Mouse (Mus musculus) spleen, adult 2 months (tissue): ENCODE measurements around the gene Ptpa. TPM values are rescaled to one million over a fixed set of nuclear protein-coding genes. Genes with fewer than 3 reads are reported as not detected.
A peak's percentile ranks its signal among the peaks of the same experiment; 100 is the strongest.

Source experiments
- DNase-seq, 2 experiments: peaks; one replicate each; pipeline versions ENCODE4 v3.0.0 to v3.0.0-alpha.2; 2012 to 2021; ENCODE audit warnings: low spot score in 2 of 2, low read depth in 1 of 2
- H3K27ac ChIP-seq: fragments of 200-500 bp; 2 replicates; pipeline ENCODE4 v1.5.1; 2012; ENCODE audit warnings: low read length, inconsistent platforms; ENCODE audit not compliant: insufficient read depth
- H3K27me3 ChIP-seq: fragments of 200-500 bp; 2 replicates; pipeline ENCODE4 v1.6.1; 2012; ENCODE audit warnings: mild to moderate bottlenecking, moderate library complexity, low read length, inconsistent platforms; ENCODE audit not compliant: control insufficient read depth, insufficient read depth
- H3K36me3 ChIP-seq: fragments of 200-500 bp; 2 replicates; pipeline ENCODE4 v1.6.1; 2012; ENCODE audit warnings: mild to moderate bottlenecking, low read length, inconsistent platforms; ENCODE audit not compliant: control insufficient read depth, insufficient read depth
- H3K4me1 ChIP-seq: fragments of 200-500 bp; 2 replicates; pipeline ENCODE4 v1.6.1; 2011; ENCODE audit warnings: inconsistent platforms; ENCODE audit not compliant: control insufficient read depth, insufficient read depth, insufficient read length
- H3K4me3 ChIP-seq: fragments of 200-500 bp; 2 replicates; pipeline ENCODE4 v1.5.1; 2011; ENCODE audit warnings: mild to moderate bottlenecking, inconsistent platforms; ENCODE audit not compliant: insufficient read depth, insufficient read length; ENCODE audit errors: extremely low read depth
- CTCF ChIP-seq: fragments of 200-500 bp; IDR thresholded peaks from 2 replicates; pipeline ENCODE4 v1.5.1; 2011; ENCODE audit warnings: mild to moderate bottlenecking, inconsistent platforms; ENCODE audit not compliant: insufficient read depth, insufficient read length, insufficient replicate concordance; ENCODE audit errors: extremely low read depth
- POLR2A ChIP-seq: fragments of 200-500 bp; IDR thresholded peaks from 2 replicates; pipeline ENCODE4 v1.6.1; 2011; ENCODE audit warnings: low read depth, low read length, inconsistent platforms
- WGBS: fragments of 180-500 bp; shearing (Covaris S2); methylation state at CpG from one replicate; pipeline ENCODE4 v1.1.7; 2018; 5-methylcytosine and 5-hydroxymethylcytosine counted together
- polyA plus RNA-seq: library from polyadenylated mRNA; depleted of rRNA; stranded (reverse); fragments of >200 nt; gene quantifications from 2 replicates; pipeline ENCODE4 v1.2.3, GENCODE M21; 2012

Gene Ptpa
- polyA plus RNA-seq, 1 experiment = 136 TPM

DNA sequence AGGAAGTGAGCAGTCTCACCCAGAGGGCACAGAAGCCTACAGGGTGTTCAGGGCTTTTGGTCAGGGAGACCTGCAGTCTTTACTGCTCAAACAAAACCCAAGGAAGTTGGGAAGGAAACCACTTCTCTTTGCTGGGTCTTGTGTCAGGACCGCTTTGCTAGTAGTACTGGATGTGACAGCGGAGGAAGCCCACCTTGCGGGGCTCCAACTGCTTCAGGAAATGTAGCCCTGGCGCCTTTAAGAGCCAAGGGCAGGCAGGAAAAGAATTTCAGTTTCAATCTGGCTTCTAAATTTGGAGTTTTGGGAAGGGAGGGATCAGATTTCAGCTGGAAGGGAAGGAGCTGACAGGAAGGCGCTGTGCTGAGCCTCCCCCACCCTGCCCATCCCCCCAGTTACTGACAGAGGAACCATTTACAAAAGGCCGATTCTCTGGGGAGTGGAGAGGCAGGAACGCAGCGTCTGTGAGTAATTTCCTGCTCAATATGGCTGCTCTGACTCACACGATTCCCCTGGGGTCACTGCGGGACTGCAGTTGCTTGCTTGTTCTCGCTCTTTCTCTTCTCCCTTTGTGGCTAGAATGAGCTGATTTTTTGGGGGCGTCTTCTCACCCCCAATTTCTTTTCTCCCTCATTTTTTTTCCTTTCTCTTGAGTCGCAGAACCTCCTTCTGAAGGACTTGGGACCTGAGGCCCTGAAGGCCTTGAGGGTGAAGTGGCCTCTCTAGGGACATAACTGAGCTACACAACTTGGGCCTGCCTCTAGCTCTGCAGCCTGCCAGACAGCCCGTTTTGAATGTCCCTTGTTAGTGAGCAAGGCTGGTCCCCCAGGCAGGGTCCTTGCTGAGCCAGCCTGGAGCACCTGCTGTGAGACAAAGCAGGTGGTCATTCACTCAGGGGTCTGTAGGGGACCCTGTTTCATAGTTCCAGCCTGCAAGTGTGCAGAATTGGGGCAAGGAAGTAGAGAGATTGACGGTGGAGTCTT lies 26.0 kb downstream of the Ptpa start:
- H3K36me3 ChIP-seq = peaks cover 21% of the 10 kb centered on the region
- H3K4me1 ChIP-seq = peaks cover 19% of the 10 kb centered on the region
- WGBS = 13% methylated on average over 15 of the region's 15 CpGs
- no peak for TF ChIP-seq CTCF
- TF ChIP-seq POLR2A = peak; percentile 40; the same call in 1 of the 2 replicates
- H3K27ac ChIP-seq = peak overlapping the region; percentile 99
- DNase-seq = peak; percentile 81 to 91
- peak overlapping the region; percentile 40; the same call in 1 of the 2 replicates for H3K4me3 ChIP-seq
- no peaks in the 10 kb centered on the region for H3K27me3 ChIP-seq

DNA sequence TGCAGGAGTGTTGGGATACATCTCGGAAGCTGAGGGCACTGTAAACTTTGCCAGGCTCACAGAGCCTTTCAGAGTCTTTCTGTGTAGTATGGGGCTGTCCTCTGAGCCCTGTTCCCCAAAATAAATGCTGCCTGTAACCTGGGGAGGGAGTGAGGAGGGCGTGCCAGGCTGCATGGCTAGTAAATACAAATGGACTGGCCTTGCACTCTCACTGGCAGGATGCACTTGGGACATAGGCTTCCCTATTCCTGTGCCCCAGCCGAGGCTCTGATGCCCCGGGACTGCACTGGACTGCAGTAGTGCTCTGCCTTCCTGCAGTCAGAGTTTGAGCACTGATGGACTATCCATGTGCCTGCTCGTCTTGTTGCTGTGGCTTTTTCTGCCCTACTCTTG lies 26.7 kb downstream of the Ptpa start:
- H3K27ac ChIP-seq = peak overlapping the region; percentile 99
- peaks cover 21% of the 10 kb centered on the region for H3K36me3 ChIP-seq
- no peaks in the 10 kb centered on the region for H3K27me3 ChIP-seq
- 54% methylated on average over 5 of the region's 5 CpGs for WGBS
- TF ChIP-seq CTCF (no peak), POLR2A (no peak)
- peak overlapping the region; percentile 22; the same call in 1 of the 2 replicates for H3K4me3 ChIP-seq
- no peak for DNase-seq
- H3K4me1 ChIP-seq = peaks cover 25% of the 10 kb centered on the region

DNA sequence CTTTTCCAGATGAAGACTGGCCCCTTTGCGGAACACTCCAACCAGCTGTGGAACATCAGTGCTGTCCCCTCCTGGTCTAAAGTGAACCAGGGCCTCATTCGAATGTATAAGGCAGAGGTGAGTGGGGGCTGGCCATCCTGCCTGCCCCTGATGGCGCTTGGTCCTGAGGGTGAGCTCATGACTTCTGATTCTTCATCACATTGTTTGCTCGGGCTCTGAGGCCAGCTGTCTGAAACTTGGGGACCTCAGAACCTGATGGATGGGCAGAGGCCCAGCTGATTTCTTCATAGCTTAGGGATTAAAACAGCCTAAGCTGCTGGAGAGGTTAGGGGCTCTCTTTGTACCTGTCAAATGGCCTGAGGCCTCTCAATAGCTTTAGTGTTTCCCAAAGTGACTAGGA lies 27.4 kb downstream of the Ptpa start:
- H3K27me3 ChIP-seq = no peaks in the 10 kb centered on the region
- peaks cover 16% of the 10 kb centered on the region for H3K36me3 ChIP-seq
- H3K27ac ChIP-seq = peak overlapping the region; percentile 99; the same call in 1 of the 2 replicates

DNA sequence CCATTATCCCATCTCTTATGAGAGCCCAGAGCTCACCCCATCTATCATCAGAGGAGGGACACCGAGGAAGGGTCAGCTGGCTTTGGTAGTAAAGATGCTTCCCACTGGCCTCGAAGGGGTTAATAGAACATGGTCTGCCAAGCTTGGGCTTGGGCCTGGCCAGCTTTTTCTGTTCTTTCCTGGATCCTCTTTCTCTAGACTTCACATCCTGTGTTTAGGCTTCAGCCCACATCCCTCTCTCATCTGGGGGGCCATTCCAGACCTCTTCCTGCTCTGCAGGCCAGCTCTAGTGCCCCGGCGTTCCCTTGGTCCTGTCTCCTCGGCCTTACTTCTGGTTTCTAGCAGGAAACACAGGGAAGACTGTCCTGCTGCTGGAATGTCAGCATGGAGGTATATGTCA lies 28.2 kb downstream of the Ptpa start:
- Histone ChIP-seq H3K27me3 (no peaks in the 10 kb centered on the region), H3K36me3 (peaks cover 13% of the 10 kb centered on the region), H3K27ac (no peak overlapping the region), H3K4me1 (peaks cover 25% of the 10 kb centered on the region), H3K4me3 (no peak overlapping the region)
- WGBS = 93% methylated on average over 5 of the region's 5 CpGs
- DNase-seq = no peak
- TF ChIP-seq CTCF = no peak
- no peak for TF ChIP-seq POLR2A

More for the DNA sequence above, 27.4 kb downstream of the Ptpa start:
- WGBS = 87% methylated on average over 4 of the region's 4 CpGs
- H3K4me1 ChIP-seq = peaks cover 25% of the 10 kb centered on the region
- H3K4me3 ChIP-seq = no peak overlapping the region
- TF ChIP-seq POLR2A = no peak
- TF ChIP-seq CTCF = no peak
- DNase-seq = no peak

DNA sequence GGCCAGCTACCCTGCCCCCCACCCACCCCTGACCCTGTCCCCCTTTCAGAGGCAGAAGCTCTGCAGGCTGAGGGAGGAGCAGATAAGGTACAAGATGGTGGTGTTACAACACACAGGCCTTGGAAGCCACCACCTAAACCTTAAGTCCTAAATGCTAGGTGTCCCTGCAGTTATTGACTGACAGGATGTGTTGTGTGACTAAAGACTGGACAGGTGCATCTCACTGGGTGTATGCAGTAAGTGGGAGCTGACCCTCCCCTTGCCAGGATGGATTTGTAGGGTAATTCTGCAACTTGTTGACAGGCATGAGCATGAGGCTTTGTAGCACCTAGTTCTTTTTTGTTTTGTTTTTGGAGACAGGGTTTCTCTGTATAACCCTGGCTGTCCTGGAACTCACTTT lies 28.6 kb downstream of the Ptpa start:
- DNase-seq = no peak
- H3K36me3 ChIP-seq = peaks cover 12% of the 10 kb centered on the region
- peaks cover 25% of the 10 kb centered on the region for H3K4me1 ChIP-seq
- no peak for TF ChIP-seq CTCF
- TF ChIP-seq POLR2A = no peak
- no peaks in the 10 kb centered on the region for H3K27me3 ChIP-seq
- no peak overlapping the region for H3K4me3 ChIP-seq
- H3K27ac ChIP-seq = no peak overlapping the region

DNA sequence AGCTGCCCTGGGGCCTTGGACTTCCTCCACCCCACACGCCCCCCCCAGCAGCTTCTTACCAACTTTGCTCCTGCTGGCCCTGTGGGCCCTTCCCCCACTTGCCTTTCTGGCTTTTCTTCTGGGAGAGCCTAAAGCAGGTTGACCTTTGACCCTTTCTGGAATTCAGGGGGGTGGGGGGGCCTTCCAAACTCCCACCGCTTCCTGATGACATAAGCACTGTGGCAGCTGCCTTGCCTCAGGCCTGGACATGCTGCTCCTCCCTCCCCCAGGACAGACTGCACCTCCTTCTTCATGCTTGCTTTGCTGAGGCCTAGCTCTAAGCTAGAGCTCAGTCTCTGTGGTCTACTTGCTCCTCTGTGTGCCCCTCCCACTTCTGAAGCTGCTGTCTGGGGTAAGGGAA lies 29.5 kb downstream of the Ptpa start:
- Histone ChIP-seq H3K4me3 (no peak overlapping the region), H3K4me1 (peaks cover 25% of the 10 kb centered on the region), H3K27ac (peak overlapping the region; percentile 30; the same call in 1 of the 2 replicates), H3K36me3 (peaks cover 11% of the 10 kb centered on the region), H3K27me3 (no peaks in the 10 kb centered on the region)
- DNase-seq = no peak
- 97% methylated on average over 2 of the region's 2 CpGs for WGBS
- TF ChIP-seq CTCF = no peak
- TF ChIP-seq POLR2A = no peak
